In genomic region chr16:20701729-20702521, GRCm38 (mm10) we compare ENCODE assay signal across 8 mouse cellular contexts. TPM values are rescaled to one million over a fixed set of nuclear protein-coding genes. Genes with fewer than 3 reads are reported as not detected.
DNase-seq lines count a peak whose midpoint lies in the region; ATAC-seq and TF ChIP-seq lines count a peak whose summit lies in the region.

No protein-coding gene starts in this region.

- H3K4me1 ChIP-seq in erythroblast, embryonic 14.5 days (ENCODE audit: control insufficient read depth): peaks cover 60% of the 10 kb centered on the region
- no peaks in the 10 kb centered on the region for H3K4me1 ChIP-seq in ES-Bruce4 (ENCODE audit: control insufficient read depth, insufficient read depth, low read length)
- no peaks in the 10 kb centered on the region for H3K4me1 ChIP-seq in forebrain, postnatal 0 days (ENCODE audit: insufficient read depth)
- peaks cover 34% of the 10 kb centered on the region for H3K4me1 ChIP-seq in midbrain, embryonic 10.5 days

- no peaks in the 10 kb centered on the region for H3K9me3 ChIP-seq in erythroblast, embryonic 14.5 days (ENCODE audit: control insufficient read depth, low read length)
- H3K9me3 ChIP-seq in ES-Bruce4 (replicated peaks; ENCODE audit: control insufficient read depth, insufficient read depth, low read length, poor library complexity, severe bottlenecking): no peaks in the 10 kb centered on the region
- H3K9me3 ChIP-seq in forebrain, postnatal 0 days (ENCODE audit: low read length): no peaks in the 10 kb centered on the region
- H3K9me3 ChIP-seq in midbrain, embryonic 10.5 days (replicated peaks): no peaks in the 10 kb centered on the region

- no peak for TF ChIP-seq POLR2A in ES-Bruce4 (IDR thresholded peaks at IDR 0.05; ENCODE audit: insufficient read depth, low read length)

- TF ChIP-seq CTCF in ES-Bruce4 (IDR thresholded peaks at IDR 0.05; ENCODE audit: low read depth, low read length): no peak
- no peak for TF ChIP-seq CTCF in forebrain, postnatal 0 days (IDR thresholded peaks at IDR 0.05; ENCODE audit: low read depth)

- no peak overlapping the region for H3K4me2 ChIP-seq in forebrain, postnatal 0 days (ENCODE audit: low read depth)

- H3K27me3 ChIP-seq in erythroblast, embryonic 14.5 days (ENCODE audit: control insufficient read depth): peaks cover 23% of the 10 kb centered on the region
- H3K27me3 ChIP-seq in ES-Bruce4 (ENCODE audit: control insufficient read depth, insufficient read depth, low read length, poor library complexity, severe bottlenecking): no peaks in the 10 kb centered on the region
- no peaks in the 10 kb centered on the region for H3K27me3 ChIP-seq in forebrain, postnatal 0 days (ENCODE audit: insufficient read depth, low read length)
- no peaks in the 10 kb centered on the region for H3K27me3 ChIP-seq in midbrain, embryonic 10.5 days (ENCODE audit: low read depth, poor library complexity, severe bottlenecking)

- DNase-seq in forebrain, postnatal 0 days: no peak
- DNase-seq in midbrain, embryonic 10.5 days (ENCODE audit: low spot score): peak; percentile 42
- no peak for DNase-seq in thymus, postnatal 4 days
- DNase-seq in thymus, postnatal 14 days: no peak

- H3K9ac ChIP-seq in ES-Bruce4 (ENCODE audit: low read depth, poor library complexity, severe bottlenecking): peak overlapping the region; percentile 54
- no peak overlapping the region for H3K9ac ChIP-seq in forebrain, postnatal 0 days

- 17% methylated on average over 11 of the region's 12 CpGs for WGBS in forebrain, postnatal 0 days
- WGBS in midbrain, embryonic 10.5 days: 19% methylated on average over 12 of the region's 12 CpGs

- H3K36me3 ChIP-seq in erythroblast, embryonic 14.5 days (ENCODE audit: control insufficient read depth): peaks cover 37% of the 10 kb centered on the region
- 0 out of 2 replicates have a peak, but pooled peaks cover 5% of the 10 kb centered on the region for H3K36me3 ChIP-seq in ES-Bruce4 (ENCODE audit: control insufficient read depth, insufficient read depth, low read length, poor library complexity, severe bottlenecking)
- peaks cover 39% of the 10 kb centered on the region for H3K36me3 ChIP-seq in forebrain, postnatal 0 days (ENCODE audit: insufficient read depth)
- H3K36me3 ChIP-seq in midbrain, embryonic 10.5 days: peaks cover 45% of the 10 kb centered on the region

- ATAC-seq in erythroblast, adult 5-6 weeks (replicated peaks; ENCODE audit: low FRiP score, poor library complexity, severe bottlenecking): no peak
- ATAC-seq in forebrain, postnatal 0 days: peak; percentile 10; the same call in 1 of the 2 replicates
- no peak for ATAC-seq in activated CD4-positive, CD25-positive, alpha-beta regulatory T cell, adult 4 months

- no peak for TF ChIP-seq EP300 in ES-Bruce4 (IDR thresholded peaks at IDR 0.05; ENCODE audit: insufficient read depth, low read depth, low read length)

- H3K27ac ChIP-seq in ES-Bruce4 (ENCODE audit: insufficient read depth, low read length): peak overlapping the region; percentile 71
- no peak overlapping the region for H3K27ac ChIP-seq in forebrain, postnatal 0 days (ENCODE audit: low read depth, low read length)
- H3K27ac ChIP-seq in midbrain, embryonic 10.5 days (replicated peaks): peak overlapping the region; percentile 84

- H3K4me3 ChIP-seq in erythroblast, embryonic 14.5 days (replicated peaks): peak overlapping the region; percentile 50
- H3K4me3 ChIP-seq in ES-Bruce4 (ENCODE audit: low read depth, low read length): peak overlapping the region; percentile 66
- H3K4me3 ChIP-seq in forebrain, postnatal 0 days (ENCODE audit: low read depth, low read length): no peak overlapping the region
- peak overlapping the region; percentile 28 for H3K4me3 ChIP-seq in midbrain, embryonic 10.5 days

RNA-seq across cellular contexts. Expression of gene Fam131a, which starts 8.9 kb away (rescaled TPM):
- polyA plus RNA-seq in erythroblast, embryonic 14.5 days (2012): 0.26 and 0.29 TPM in 2 replicates
- not detected in 2 replicates for total RNA-seq in erythroblast, adult 5-6 weeks (2015; ENCODE audit: low replicate concordance)
- 0.26 and 0.70 TPM in 2 replicates for total RNA-seq in erythroblast, adult 5-6 weeks (2017; ENCODE audit: low replicate concordance)
- 5.9 and 7.1 TPM in 2 replicates for polyA plus RNA-seq in ES-Bruce4 (2011; ENCODE audit: insufficient read depth, insufficient read length, low read depth, missing spikeins)
- total RNA-seq in forebrain, postnatal 0 days (2014; rRNA removed): 169 and 200 TPM in 2 replicates
- polyA plus RNA-seq in forebrain, postnatal 0 days (2015; fragmentation: Nextera tagmentation; extraction: Ambion mirVana): 81.6 and 89.9 TPM in 2 replicates
- 8.8 and 11.3 TPM in 2 replicates for polyA plus RNA-seq in midbrain, embryonic 10.5 days (2016; fragmentation: Nextera tagmentation; extraction: Ambion mirVana)
- 1 to 10 TPM in 1 of 2 experiments, not detected in 1; 1.2 TPM for polyA plus RNA-seq in activated CD4-positive, CD25-positive, alpha-beta regulatory T cell, adult 4 months (2017; shearing (Covaris generic))

RNA-seq across cellular contexts. Expression of gene Polr2h, which starts 15.5 kb away (rescaled TPM):
- 0.25 TPM in 1 of 2 replicates, not detected in the other for polyA plus RNA-seq in erythroblast, embryonic 14.5 days (2012)
- 7.9 and 15.9 TPM in 2 replicates for total RNA-seq in erythroblast, adult 5-6 weeks (2015; ENCODE audit: low replicate concordance)
- total RNA-seq in erythroblast, adult 5-6 weeks (2017; ENCODE audit: low replicate concordance): 4.0 and 4.3 TPM in 2 replicates
- 90.6 and 94.5 TPM in 2 replicates for polyA plus RNA-seq in ES-Bruce4 (2011; ENCODE audit: insufficient read depth, insufficient read length, low read depth, missing spikeins)
- 43.7 and 55.3 TPM in 2 replicates for total RNA-seq in forebrain, postnatal 0 days (2014; rRNA removed)
- polyA plus RNA-seq in forebrain, postnatal 0 days (2015; fragmentation: Nextera tagmentation; extraction: Ambion mirVana): 87.4 and 103 TPM in 2 replicates
- polyA plus RNA-seq in midbrain, embryonic 10.5 days (2016; fragmentation: Nextera tagmentation; extraction: Ambion mirVana): 136 and 148 TPM in 2 replicates
- polyA plus RNA-seq in activated CD4-positive, CD25-positive, alpha-beta regulatory T cell, adult 4 months (2017; shearing (Covaris generic)): 10 to 100 TPM; 72.6 to 80.2 TPM

RNA-seq across cellular contexts. Expression of gene Clcn2, which starts 15.6 kb away (rescaled TPM):
- polyA plus RNA-seq in erythroblast, embryonic 14.5 days (2012): 1.8 and 3.3 TPM in 2 replicates
- 1.7 and 5.0 TPM in 2 replicates for total RNA-seq in erythroblast, adult 5-6 weeks (2015; ENCODE audit: low replicate concordance)
- total RNA-seq in erythroblast, adult 5-6 weeks (2017; ENCODE audit: low replicate concordance): 3.3 and 8.9 TPM in 2 replicates
- 8.8 and 10.2 TPM in 2 replicates for polyA plus RNA-seq in ES-Bruce4 (2011; ENCODE audit: insufficient read depth, insufficient read length, low read depth, missing spikeins)
- 41.9 and 47.9 TPM in 2 replicates for total RNA-seq in forebrain, postnatal 0 days (2014; rRNA removed)
- 10.7 and 14.1 TPM in 2 replicates for polyA plus RNA-seq in forebrain, postnatal 0 days (2015; fragmentation: Nextera tagmentation; extraction: Ambion mirVana)
- 12.8 and 16.8 TPM in 2 replicates for polyA plus RNA-seq in midbrain, embryonic 10.5 days (2016; fragmentation: Nextera tagmentation; extraction: Ambion mirVana)
- 1 to 10 TPM; 1.3 to 2.0 TPM for polyA plus RNA-seq in activated CD4-positive, CD25-positive, alpha-beta regulatory T cell, adult 4 months (2017; shearing (Covaris generic))

RNA-seq across cellular contexts. Expression of gene Chrd, which starts 31.0 kb away (rescaled TPM):
- not detected in 2 replicates for polyA plus RNA-seq in erythroblast, embryonic 14.5 days (2012)
- total RNA-seq in erythroblast, adult 5-6 weeks (2015; ENCODE audit: low replicate concordance): not detected in 2 replicates
- not detected in 2 replicates for total RNA-seq in erythroblast, adult 5-6 weeks (2017; ENCODE audit: low replicate concordance)
- 1.1 and 1.2 TPM in 2 replicates for polyA plus RNA-seq in ES-Bruce4 (2011; ENCODE audit: insufficient read depth, insufficient read length, low read depth, missing spikeins)
- total RNA-seq in forebrain, postnatal 0 days (2014; rRNA removed): 15.8 and 15.9 TPM in 2 replicates
- polyA plus RNA-seq in forebrain, postnatal 0 days (2015; fragmentation: Nextera tagmentation; extraction: Ambion mirVana): 3.4 and 3.6 TPM in 2 replicates
- 1.5 and 2.0 TPM in 2 replicates for polyA plus RNA-seq in midbrain, embryonic 10.5 days (2016; fragmentation: Nextera tagmentation; extraction: Ambion mirVana)
- polyA plus RNA-seq in activated CD4-positive, CD25-positive, alpha-beta regulatory T cell, adult 4 months (2017; shearing (Covaris generic)): not detected

RNA-seq across cellular contexts. Expression of gene Thpo, which starts 32.4 kb away (rescaled TPM):
- not detected in 2 replicates for polyA plus RNA-seq in erythroblast, embryonic 14.5 days (2012)
- total RNA-seq in erythroblast, adult 5-6 weeks (2015; ENCODE audit: low replicate concordance): not detected in 2 replicates
- not detected in 2 replicates for total RNA-seq in erythroblast, adult 5-6 weeks (2017; ENCODE audit: low replicate concordance)
- 4.6 and 4.7 TPM in 2 replicates for polyA plus RNA-seq in ES-Bruce4 (2011; ENCODE audit: insufficient read depth, insufficient read length, low read depth, missing spikeins)
- 0.69 and 1.0 TPM in 2 replicates for total RNA-seq in forebrain, postnatal 0 days (2014; rRNA removed)
- 0.51 and 0.52 TPM in 2 replicates for polyA plus RNA-seq in forebrain, postnatal 0 days (2015; fragmentation: Nextera tagmentation; extraction: Ambion mirVana)
- 0.37 and 0.56 TPM in 2 replicates for polyA plus RNA-seq in midbrain, embryonic 10.5 days (2016; fragmentation: Nextera tagmentation; extraction: Ambion mirVana)
- polyA plus RNA-seq in activated CD4-positive, CD25-positive, alpha-beta regulatory T cell, adult 4 months (2017; shearing (Covaris generic)): under 1 TPM in 1 of 2 experiments, not detected in 1; 0.26 TPM

Comparison
In these comparisons a context has a peak if more than half of its experiments do, and no peak if none do; other contexts are left out.
1. RNA of gene Polr2h, which starts 15.5 kb away (polyA plus RNA-seq): 136 to 148 TPM in midbrain, embryonic 10.5 days, 90.6 to 94.5 TPM in ES-Bruce4, 87.4 to 103 TPM in forebrain, postnatal 0 days and 72.6 to 80.2 TPM in activated CD4-positive, CD25-positive, alpha-beta regulatory T cell, adult 4 months; 0.25 TPM in erythroblast, embryonic 14.5 days; every median in the first group is over 10 times any median in the second.